Mouse (Mus musculus) kidney, embryonic 14.5 days (tissue): ENCODE results near the gene Draxin. TPM values are rescaled to one million over a fixed set of nuclear protein-coding genes. Genes with fewer than 3 reads are reported as not detected.
A peak's percentile ranks its signal among the peaks of the same experiment; 100 is the strongest.

ENCODE experiments used
- ATAC-seq: fragments of 200-750 bp; cut with Nextera tagmentation; 2 replicates; pipeline ENCODE4 v1.8.0; 2017; ENCODE audit warnings: moderate number of reproducible peaks, mild to moderate bottlenecking, moderate TSS enrichment, moderate library complexity; ENCODE audit not compliant: low FRiP score, low TSS enrichment
- H3K27ac ChIP-seq: fragments of 300-500 bp; sonication (generic); 2 replicates; pipeline ENCODE4 v1.5.1; 2014; ENCODE audit warnings: low read depth, mild to moderate bottlenecking, low read length, moderate library complexity, mixed read lengths
- H3K27me3 ChIP-seq: fragments of 300-500 bp; sonication (generic); 2 replicates; pipeline ENCODE4 v1.6.1; 2014; ENCODE audit warnings: mild to moderate bottlenecking, low read length; ENCODE audit not compliant: control insufficient read depth, insufficient read depth
- H3K36me3 ChIP-seq: fragments of 300-500 bp; sonication (generic); 2 replicates; pipeline ENCODE4 v1.6.1; 2014; ENCODE audit warnings: low read length, mixed read lengths; ENCODE audit not compliant: control insufficient read depth, insufficient read depth
- H3K4me1 ChIP-seq: fragments of 300-500 bp; sonication (generic); 2 replicates; pipeline ENCODE4 v1.6.1; 2014; ENCODE audit warnings: low read length, mixed read lengths; ENCODE audit not compliant: control insufficient read depth, insufficient read depth
- H3K4me2 ChIP-seq: fragments of 300-500 bp; sonication (generic); replicated peaks from 2 replicates; pipeline ENCODE4 v1.6.1; 2014; ENCODE audit warnings: low read depth, mild to moderate bottlenecking, low read length
- H3K4me3 ChIP-seq: fragments of 300-500 bp; sonication (generic); 2 replicates; pipeline ENCODE4 v1.5.1; 2014; ENCODE audit warnings: mild to moderate bottlenecking, low read length
- H3K9ac ChIP-seq: fragments of 300-500 bp; sonication (generic); 2 replicates; pipeline ENCODE4 v1.6.1; 2014; ENCODE audit warnings: low read depth, mild to moderate bottlenecking, low read length, moderate library complexity
- H3K9me3 ChIP-seq: fragments of 300-500 bp; sonication (generic); 2 replicates; pipeline ENCODE4 v1.6.1; 2016; ENCODE audit warnings: low read length; ENCODE audit not compliant: control insufficient read depth
- WGBS: fragments of 180-500 bp; shearing (Covaris S2); extraction: QIAGEN DNeasy Blood & Tissue Kit; methylation state at CpG from one replicate; pipeline ENCODE4 v1.1.7; 2014; 5-methylcytosine and 5-hydroxymethylcytosine counted together
- polyA plus RNA-seq: library from polyadenylated mRNA; unstranded; fragments of >200 nt; fragmentation: Nextera tagmentation; extraction: Ambion mirVana; gene quantifications from 2 replicates; pipeline ENCODE4 v1.2.1, GENCODE M21; 2014

Draxin gene
- polyA plus RNA-seq, 1 experiment from 2014 or later, result 0.80 TPM

- Histone ChIP-seq H3K4me1 (peaks cover 9% of the 10 kb centered on the region), H3K36me3 (peaks cover 12% of the 10 kb centered on the region; the same call in 1 of the 2 replicates), H3K9ac (no peak overlapping the region), H3K27ac (no peak overlapping the region), H3K27me3 (no peaks in the 10 kb centered on the region), H3K9me3 (no peaks in the 10 kb centered on the region), H3K4me3 (no peak overlapping the region), H3K4me2 (no peak overlapping the region)
- 86% methylated on average over 2 of the region's 2 CpGs for WGBS
- no peak for ATAC-seq
Observed at GRCm38 (mm10) chr4:148147714-148148113, 17.2 kb upstream of the Draxin start.

GRCm38 (mm10) chr4:148143721-148144120 is 13.2 kb upstream of the Draxin start:
- ATAC-seq, result no peak
- Histone ChIP-seq H3K9ac (no peak overlapping the region), H3K36me3 (peaks cover 12% of the 10 kb centered on the region; the same call in 1 of the 2 replicates), H3K4me2 (no peak overlapping the region), H3K4me1 (0 out of 2 replicates have a peak, but pooled peaks cover 9% of the 10 kb centered on the region), H3K4me3 (no peak overlapping the region), H3K27ac (no peak overlapping the region), H3K27me3 (no peaks in the 10 kb centered on the region; the same call in 1 of the 2 replicates), H3K9me3 (no peaks in the 10 kb centered on the region)
- 90% methylated on average over 5 of the region's 5 CpGs for WGBS

DNA sequence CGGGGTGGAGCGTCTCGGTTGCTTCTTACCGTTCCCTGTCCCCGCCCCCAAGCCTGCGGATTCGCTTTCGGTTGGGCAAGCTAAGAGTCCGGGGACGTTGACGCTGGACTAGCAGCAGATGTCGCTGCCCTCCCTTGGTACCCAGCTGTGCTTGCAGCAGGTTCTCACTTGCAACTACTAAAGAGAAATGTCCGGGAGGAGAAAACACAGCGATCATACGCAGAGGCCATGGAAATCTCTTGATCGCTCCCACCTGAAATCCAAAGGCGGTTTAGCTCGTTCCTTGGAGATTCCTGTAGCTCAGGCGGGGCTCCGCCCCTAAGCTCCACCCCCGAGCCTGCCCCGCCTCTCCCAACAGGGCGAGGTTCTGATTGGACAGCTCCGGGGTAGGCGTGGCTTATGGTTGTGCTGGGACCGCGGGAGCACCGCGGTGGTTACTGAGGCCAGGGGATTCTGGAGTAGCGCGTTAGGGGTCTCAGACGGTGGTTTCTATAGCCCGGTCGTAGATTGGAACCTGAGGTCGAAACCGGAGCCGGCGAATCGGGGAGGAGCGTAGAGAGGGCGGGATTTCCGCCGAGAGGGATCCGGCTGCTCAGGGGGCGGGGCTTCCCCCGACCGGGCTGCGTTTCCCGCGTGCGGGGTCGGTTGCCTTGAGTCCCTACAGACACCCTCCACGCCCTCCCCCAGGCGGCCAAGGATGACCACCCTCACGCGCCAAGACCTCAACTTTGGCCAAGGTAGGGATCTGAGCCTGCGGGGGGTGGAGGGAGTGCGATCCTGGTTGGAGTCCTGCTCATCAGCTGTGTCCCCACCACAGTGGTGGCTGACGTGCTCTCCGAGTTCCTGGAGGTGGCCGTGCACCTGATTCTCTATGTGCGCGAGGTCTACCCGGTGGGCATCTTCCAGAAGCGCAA is 9.9 kb upstream of the Draxin start:
- under 1% methylated on average over 64 of the region's 65 CpGs for WGBS
- H3K36me3 ChIP-seq, result peaks cover 5% of the 10 kb centered on the region; the same call in 1 of the 2 replicates

GRCm38 (mm10) chr4:148139767-148140097 is 9.2 kb upstream of the Draxin start:
- Histone ChIP-seq H3K27me3 (no peaks in the 10 kb centered on the region; the same call in 1 of the 2 replicates), H3K9me3 (no peaks in the 10 kb centered on the region), H3K36me3 (peaks cover 3% of the 10 kb centered on the region; the same call in 1 of the 2 replicates), H3K9ac (peak overlapping the region; percentile 70; the same call in 1 of the 2 replicates), H3K27ac (0 out of 2 replicates have a peak overlapping the region, but pooled peaks have one; percentile 94), H3K4me1 (0 out of 2 replicates have a peak, but pooled peaks cover 9% of the 10 kb centered on the region), H3K4me2 (peak overlapping the region; percentile 92), H3K4me3 (peak overlapping the region; percentile 76)
- ATAC-seq, result no peak
- WGBS, result 0% methylated on average over 12 of the region's 12 CpGs

More for the DNA sequence above, 9.9 kb upstream of the Draxin start:
- Histone ChIP-seq H3K4me3 (peak overlapping the region; percentile 76), H3K27me3 (no peaks in the 10 kb centered on the region; the same call in 1 of the 2 replicates), H3K27ac (peak overlapping the region; percentile 94), H3K4me1 (0 out of 2 replicates have a peak, but pooled peaks cover 9% of the 10 kb centered on the region), H3K4me2 (peak overlapping the region; percentile 92), H3K9ac (peak overlapping the region; percentile 70), H3K9me3 (no peaks in the 10 kb centered on the region)
- peak; percentile 95 for ATAC-seq

DNA sequence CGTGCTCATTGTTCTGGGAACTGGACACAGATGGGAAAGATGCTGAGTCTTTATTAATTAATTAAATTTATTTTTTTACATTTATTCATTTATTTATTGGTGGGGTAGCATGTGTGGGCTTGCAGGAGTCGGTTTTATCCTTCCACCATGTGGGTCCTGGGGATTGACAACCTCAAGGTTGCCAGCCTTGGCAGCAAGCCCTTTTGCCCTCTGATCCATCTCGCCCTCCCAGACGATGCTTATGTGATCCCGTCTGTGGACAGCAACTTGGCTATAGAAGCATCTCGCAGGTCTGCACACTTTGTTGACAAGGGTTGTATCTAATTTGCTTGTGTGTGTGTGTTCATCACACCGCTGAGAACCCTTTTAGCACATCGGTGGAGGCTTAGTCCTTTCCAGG is 7.0 kb upstream of the Draxin start:
- WGBS, result 75% methylated on average over 8 of the region's 8 CpGs

GRCm38 (mm10) chr4:148134988-148135387 is 4.5 kb upstream of the Draxin start:
- Histone ChIP-seq H3K4me1 (0 out of 2 replicates have a peak, but pooled peaks cover 12% of the 10 kb centered on the region), H3K9ac (no peak overlapping the region), H3K27me3 (peaks cover 11% of the 10 kb centered on the region), H3K36me3 (no peaks in the 10 kb centered on the region), H3K9me3 (no peaks in the 10 kb centered on the region), H3K4me3 (no peak overlapping the region), H3K27ac (no peak overlapping the region), H3K4me2 (no peak overlapping the region)
- 88% methylated on average over 8 of the region's 8 CpGs for WGBS
- no peak for ATAC-seq

More for the DNA sequence above, 7.0 kb upstream of the Draxin start:
- no peak for ATAC-seq
- 0 out of 2 replicates have a peak, but pooled peaks cover 9% of the 10 kb centered on the region for H3K4me1 ChIP-seq
- H3K27ac ChIP-seq, result no peak overlapping the region
- H3K36me3 ChIP-seq, result no peaks in the 10 kb centered on the region
- H3K4me3 ChIP-seq, result no peak overlapping the region
- no peak overlapping the region for H3K9ac ChIP-seq
- H3K9me3 ChIP-seq, result no peaks in the 10 kb centered on the region
- no peak overlapping the region for H3K4me2 ChIP-seq
- no peaks in the 10 kb centered on the region; the same call in 1 of the 2 replicates for H3K27me3 ChIP-seq

GRCm38 (mm10) chr4:148131497-148132081 is 1.1 kb upstream of the Draxin start:
- ATAC-seq, result peak; percentile 69
- WGBS, result 1% methylated on average over 21 of the region's 21 CpGs
- Histone ChIP-seq H3K9ac (no peak overlapping the region), H3K4me2 (peak overlapping the region; percentile 98), H3K27me3 (peaks cover 28% of the 10 kb centered on the region), H3K36me3 (no peaks in the 10 kb centered on the region), H3K27ac (no peak overlapping the region), H3K4me3 (peak overlapping the region; percentile 67), H3K4me1 (0 out of 2 replicates have a peak, but pooled peaks cover 10% of the 10 kb centered on the region), H3K9me3 (no peaks in the 10 kb centered on the region)

GRCm38 (mm10) chr4:148130133-148130532 is 365 bp downstream of the Draxin start, which contains the start of gene Mad2l2:
Mad2l2 (plus strand) TSS chr4:148130384.
- peak within 1 kb of the TSS; percentile 98 for H3K4me2 ChIP-seq
- H3K4me3 ChIP-seq, result peak within 1 kb of the TSS; percentile 67
- H3K27me3 ChIP-seq, result peaks cover 28% of the 10 kb centered on the region
- H3K36me3 ChIP-seq, result no peaks in the 10 kb centered on the region
- no peak; the same call in 1 of the 2 replicates for ATAC-seq
- WGBS, result 2% methylated on average over 15 of the region's 18 CpGs
- H3K9ac ChIP-seq, result peak within 1 kb of the TSS; percentile 75
- 0 out of 2 replicates have a peak, but pooled peaks cover 10% of the 10 kb centered on the region for H3K4me1 ChIP-seq
- no peaks in the 10 kb centered on the region for H3K9me3 ChIP-seq
- 0 out of 2 replicates have a peak within 1 kb of the TSS, but pooled peaks have one; percentile 30 for H3K27ac ChIP-seq
